Mouse (Mus musculus) macrophage (primary cell): ENCODE measurements around the gene Efemp2. TPM values are rescaled to one million over a fixed set of nuclear protein-coding genes. Genes with fewer than 3 reads are reported as not detected.

Source experiments
- H3K27ac ChIP-seq: fragments of 350-480 bp; formaldehyde crosslinking; 2 replicates; pipeline ENCODE4 v1.9.0; 2021
- H3K36me3 ChIP-seq: fragments of 350-480 bp; formaldehyde crosslinking; 2 replicates; pipeline ENCODE4 v1.9.0; 2021; ENCODE audit errors: inconsistent target
- H3K4me3 ChIP-seq: fragments of 350-480 bp; formaldehyde crosslinking; 2 replicates; pipeline ENCODE4 v1.9.0; 2021; ENCODE audit errors: inconsistent target
- H3K79me2 ChIP-seq: fragments of 350-480 bp; formaldehyde crosslinking; 2 replicates; pipeline ENCODE4 v1.9.0; 2021; ENCODE audit errors: inconsistent target
- WGBS: methylation state at CpG from one replicate; pipeline ENCODE4 v1.1.7; 2026; ENCODE audit warnings: inconsistent platforms; ENCODE audit not compliant: missing documents; 5-methylcytosine and 5-hydroxymethylcytosine counted together
- polyA plus RNA-seq: library from polyadenylated mRNA; stranded (reverse); fragments of 250-400 nt; gene quantifications from 3 replicates; pipeline ENCODE4 v1.2.4, GENCODE M21; 2018; ENCODE audit warnings: inconsistent platforms

Gene Efemp2
- polyA plus RNA-seq, 1 experiment from 2014 or later, result 6.8 TPM

- H3K79me2 ChIP-seq, result peaks cover 29% of the 10 kb centered on the region
- 32% methylated on average over 2 of the region's 3 CpGs for WGBS
- peaks cover 30% of the 10 kb centered on the region for H3K36me3 ChIP-seq
- H3K27ac ChIP-seq, result peak overlapping the region; percentile 73
- H3K4me3 ChIP-seq, result peak overlapping the region; percentile 96
Observed at GRCm38 (mm10) chr19:5459896-5460295, 13.9 kb upstream of the Efemp2 start.

DNA sequence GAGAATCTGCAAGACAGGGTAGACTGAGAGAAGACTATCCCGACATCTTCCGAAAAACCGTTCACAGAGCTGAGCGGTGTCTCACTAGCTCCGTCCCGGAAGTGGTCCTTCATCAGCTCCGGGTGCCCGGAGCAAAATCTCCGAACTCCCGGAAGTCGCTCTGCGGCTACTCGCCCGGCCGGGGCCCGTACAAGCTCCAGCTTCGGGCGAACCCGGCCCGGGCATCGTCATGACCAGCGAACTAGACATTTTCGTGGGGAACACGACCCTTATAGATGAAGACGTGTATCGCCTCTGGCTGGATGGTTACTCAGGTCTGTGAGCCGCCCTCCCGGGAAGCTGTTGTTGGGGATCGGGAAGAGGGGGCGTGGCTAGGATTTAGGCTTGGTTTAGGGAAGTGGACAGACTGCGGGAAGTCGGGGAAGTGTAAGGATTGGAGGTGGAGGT lies 13.3 kb upstream of the Efemp2 start, which contains the start of gene Fibp:
Gene Fibp (plus strand): TSS at position 151 of the 447 bp plus-strand sequence.
- peaks cover 23% of the 10 kb centered on the region for H3K79me2 ChIP-seq
- 0% methylated on average over 32 of the region's 32 CpGs for WGBS
- peak within 1 kb of the TSS; percentile 96 for H3K4me3 ChIP-seq
- peak within 1 kb of the TSS; percentile 73 for H3K27ac ChIP-seq
- peaks cover 35% of the 10 kb centered on the region for H3K36me3 ChIP-seq

GRCm38 (mm10) chr19:5461411-5461810 lies 12.3 kb upstream of the Efemp2 start:
- Histone ChIP-seq H3K79me2 (peaks cover 14% of the 10 kb centered on the region), H3K36me3 (peaks cover 45% of the 10 kb centered on the region), H3K4me3 (peak overlapping the region; percentile 96), H3K27ac (no peak overlapping the region)
- 85% methylated on average over 6 of the region's 6 CpGs for WGBS

DNA sequence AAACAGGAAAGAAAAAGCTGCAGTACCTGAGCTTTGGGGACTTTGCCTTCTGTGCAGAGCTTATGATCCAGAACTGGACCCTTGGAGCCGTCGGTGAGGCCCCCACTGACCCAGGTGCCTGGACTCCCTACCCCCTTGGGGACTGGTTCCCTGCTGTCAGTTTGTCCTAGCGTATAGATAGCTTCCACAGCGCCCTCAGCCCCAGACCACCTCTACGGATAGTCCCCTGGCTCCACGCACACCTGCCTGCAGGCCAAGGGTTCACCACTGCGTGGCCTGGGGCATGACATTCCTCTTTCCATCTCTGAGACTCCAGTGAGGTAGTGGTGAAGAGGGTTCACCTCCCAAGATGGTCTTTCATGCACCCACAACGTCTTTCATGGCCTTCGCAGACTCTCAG lies 10.5 kb upstream of the Efemp2 start:
- H3K4me3 ChIP-seq, result no peak overlapping the region
- H3K27ac ChIP-seq, result no peak overlapping the region
- H3K36me3 ChIP-seq, result peaks cover 56% of the 10 kb centered on the region
- peaks cover 12% of the 10 kb centered on the region for H3K79me2 ChIP-seq
- 92% methylated on average over 9 of the region's 9 CpGs for WGBS

DNA sequence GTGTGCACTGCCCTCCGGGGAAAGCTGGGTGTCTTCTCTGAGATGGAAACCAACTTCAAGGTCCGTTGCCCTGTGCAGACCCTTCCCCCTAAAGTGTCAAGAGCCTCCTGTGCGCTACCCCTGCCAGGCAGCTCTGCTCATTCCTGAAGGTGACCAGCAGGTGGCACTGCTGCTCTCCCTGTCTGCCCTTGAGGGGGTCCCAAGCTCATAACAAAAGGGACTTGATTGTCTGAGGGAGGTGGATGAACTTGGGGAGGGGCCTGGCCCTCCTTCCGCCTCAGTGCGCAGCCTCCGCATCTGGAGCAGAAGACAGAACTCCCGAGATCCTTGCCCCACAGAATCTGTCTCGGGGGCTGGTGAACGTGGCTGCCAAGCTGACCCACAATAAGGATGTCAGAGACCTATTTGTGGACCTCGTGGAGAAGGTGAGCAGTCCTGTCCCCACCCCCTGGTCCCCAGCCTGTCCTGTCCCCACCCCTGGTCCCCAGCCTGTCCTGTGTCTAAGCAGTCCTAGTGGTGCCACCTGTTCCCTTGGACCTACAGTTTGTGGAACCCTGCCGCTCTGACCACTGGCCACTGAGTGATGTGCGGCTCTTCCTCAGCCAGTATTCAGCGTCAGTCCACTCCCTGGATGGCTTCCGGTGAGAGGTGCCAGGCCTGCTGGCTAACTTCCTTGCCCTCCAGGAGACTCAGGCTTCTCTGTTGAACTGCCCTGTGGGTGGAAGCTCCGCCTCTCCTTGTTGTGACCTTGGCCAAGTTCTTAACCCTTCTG lies 9.8 kb upstream of the Efemp2 start:
- Histone ChIP-seq H3K27ac (no peak overlapping the region), H3K36me3 (peaks cover 56% of the 10 kb centered on the region), H3K4me3 (no peak overlapping the region), H3K79me2 (peaks cover 12% of the 10 kb centered on the region)
- 77% methylated on average over 14 of the region's 15 CpGs for WGBS

GRCm38 (mm10) chr19:5465037-5465436 lies 8.7 kb upstream of the Efemp2 start:
- H3K27ac ChIP-seq, result no peak overlapping the region
- 92% methylated on average over 8 of the region's 8 CpGs for WGBS
- peaks cover 56% of the 10 kb centered on the region for H3K36me3 ChIP-seq

DNA sequence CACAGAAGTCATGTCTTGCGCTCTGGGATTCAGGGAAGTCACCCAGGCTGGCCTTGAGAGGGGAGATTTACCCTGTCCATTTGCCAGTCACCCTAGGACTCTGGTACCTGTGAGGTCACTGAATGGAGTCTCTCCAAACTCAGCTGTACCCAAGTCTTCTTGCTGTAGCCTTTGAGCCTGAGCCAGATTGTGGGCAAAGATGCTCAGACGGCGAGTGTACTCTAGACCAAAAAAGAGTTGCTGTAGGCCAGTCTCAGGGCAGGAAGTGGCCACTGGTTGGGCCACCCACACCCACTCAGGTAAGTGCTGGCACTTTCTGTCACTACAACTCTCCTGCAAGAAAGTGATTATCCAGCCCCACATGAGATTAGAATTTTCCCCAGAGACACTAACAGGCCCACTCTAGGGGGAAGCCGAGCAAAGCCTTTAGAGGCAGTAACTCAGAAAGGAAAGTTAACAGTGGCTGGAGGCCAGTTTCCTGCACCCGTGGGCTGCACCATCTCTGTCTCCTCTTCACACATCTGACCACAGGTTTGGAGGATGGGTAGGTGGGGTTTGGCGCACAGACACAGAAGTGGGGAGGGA lies 6.7 kb upstream of the Efemp2 start:
- H3K79me2 ChIP-seq, result no peaks in the 10 kb centered on the region
- peaks cover 55% of the 10 kb centered on the region for H3K36me3 ChIP-seq
- no peak overlapping the region for H3K27ac ChIP-seq
- WGBS, result 71% methylated on average over 6 of the region's 6 CpGs
- no peak overlapping the region for H3K4me3 ChIP-seq

More at GRCm38 (mm10) chr19:5465037-5465436, 8.7 kb upstream of the Efemp2 start:
- Histone ChIP-seq H3K79me2 (peaks cover 12% of the 10 kb centered on the region), H3K4me3 (no peak overlapping the region)

- Histone ChIP-seq H3K27ac (no peak within 1 kb of the TSS), H3K36me3 (peaks cover 42% of the 10 kb centered on the region), H3K79me2 (no peaks in the 10 kb centered on the region), H3K4me3 (no peak within 1 kb of the TSS)
- WGBS, result 34% methylated on average over 5 of the region's 5 CpGs
Observed at GRCm38 (mm10) chr19:5468374-5468773, 5.4 kb upstream of the Efemp2 start, which contains the start of gene Ctsw. TSS of gene Ctsw (minus strand) at chr19:5468507.

DNA sequence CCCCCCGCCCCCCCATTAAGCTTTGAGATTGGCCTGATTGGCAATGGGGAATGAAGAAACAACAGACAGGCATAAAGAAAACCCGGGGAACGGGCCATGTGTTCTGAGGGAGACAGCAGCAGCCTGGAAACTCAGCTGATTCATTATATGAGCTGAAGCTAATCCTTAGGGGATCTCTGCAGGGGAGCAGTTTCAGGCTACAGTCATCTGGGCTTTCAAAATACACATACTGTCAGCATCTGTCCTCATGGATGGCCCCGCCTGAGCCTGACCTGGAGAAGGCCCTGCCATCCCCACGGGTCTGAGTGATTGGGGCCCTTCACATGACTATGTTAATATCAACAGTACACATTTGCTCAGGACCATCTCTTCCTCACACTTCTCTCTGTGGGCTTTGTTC lies 1.9 kb upstream of the Efemp2 start:
- 75% methylated on average over 5 of the region's 5 CpGs for WGBS
- Histone ChIP-seq H3K36me3 (peaks cover 7% of the 10 kb centered on the region; the same call in 1 of the 2 replicates), H3K79me2 (no peaks in the 10 kb centered on the region), H3K4me3 (no peak overlapping the region), H3K27ac (no peak overlapping the region)

- WGBS, result 79% methylated on average over 3 of the region's 3 CpGs
- H3K36me3 ChIP-seq, result no peaks in the 10 kb centered on the region
- H3K79me2 ChIP-seq, result no peaks in the 10 kb centered on the region
- H3K4me3 ChIP-seq, result no peak overlapping the region
- H3K27ac ChIP-seq, result no peak overlapping the region
Observed at GRCm38 (mm10) chr19:5472857-5473256, 897 bp upstream of the Efemp2 start.

GRCm38 (mm10) chr19:5474281-5475068 lies 721 bp downstream of the Efemp2 start:
- no peaks in the 10 kb centered on the region for H3K79me2 ChIP-seq
- no peak overlapping the region for H3K27ac ChIP-seq
- H3K4me3 ChIP-seq, result peak overlapping the region; percentile 19
- 8% methylated on average over 53 of the region's 68 CpGs for WGBS
- no peaks in the 10 kb centered on the region for H3K36me3 ChIP-seq

DNA sequence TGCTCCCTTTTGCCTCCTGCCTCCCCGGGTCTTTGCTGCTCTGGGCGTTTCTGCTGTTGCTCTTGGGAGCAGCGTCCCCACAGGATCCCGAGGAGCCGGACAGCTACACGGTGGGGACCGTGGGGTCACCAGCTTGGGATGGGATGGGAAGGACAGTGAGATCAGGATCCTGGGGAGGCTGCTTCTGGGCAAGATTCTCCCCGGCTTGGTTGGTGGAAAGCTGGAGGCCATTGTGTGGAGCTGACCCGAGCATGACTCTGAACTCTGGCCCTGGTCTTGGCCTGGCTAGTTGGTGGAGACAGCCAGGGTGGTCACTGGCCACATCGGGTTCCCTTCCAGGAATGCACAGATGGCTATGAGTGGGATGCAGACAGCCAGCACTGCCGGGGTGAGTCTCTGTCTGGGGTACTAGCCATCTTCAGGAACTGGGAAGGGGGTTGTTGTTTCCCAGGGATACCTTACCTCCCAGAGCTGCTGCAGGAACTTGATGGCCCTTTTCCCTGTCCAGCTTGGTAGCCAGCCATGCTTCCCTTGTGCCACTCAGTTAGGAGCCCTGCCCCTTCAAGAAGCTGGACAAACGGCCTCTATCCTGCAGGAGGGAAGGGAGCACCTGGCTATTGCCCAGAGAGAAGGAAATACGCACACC lies 1.4 kb downstream of the Efemp2 start:
- no peaks in the 10 kb centered on the region for H3K36me3 ChIP-seq
- no peak overlapping the region for H3K4me3 ChIP-seq
- no peak overlapping the region for H3K27ac ChIP-seq
- no peaks in the 10 kb centered on the region for H3K79me2 ChIP-seq
- 79% methylated on average over 13 of the region's 13 CpGs for WGBS

DNA sequence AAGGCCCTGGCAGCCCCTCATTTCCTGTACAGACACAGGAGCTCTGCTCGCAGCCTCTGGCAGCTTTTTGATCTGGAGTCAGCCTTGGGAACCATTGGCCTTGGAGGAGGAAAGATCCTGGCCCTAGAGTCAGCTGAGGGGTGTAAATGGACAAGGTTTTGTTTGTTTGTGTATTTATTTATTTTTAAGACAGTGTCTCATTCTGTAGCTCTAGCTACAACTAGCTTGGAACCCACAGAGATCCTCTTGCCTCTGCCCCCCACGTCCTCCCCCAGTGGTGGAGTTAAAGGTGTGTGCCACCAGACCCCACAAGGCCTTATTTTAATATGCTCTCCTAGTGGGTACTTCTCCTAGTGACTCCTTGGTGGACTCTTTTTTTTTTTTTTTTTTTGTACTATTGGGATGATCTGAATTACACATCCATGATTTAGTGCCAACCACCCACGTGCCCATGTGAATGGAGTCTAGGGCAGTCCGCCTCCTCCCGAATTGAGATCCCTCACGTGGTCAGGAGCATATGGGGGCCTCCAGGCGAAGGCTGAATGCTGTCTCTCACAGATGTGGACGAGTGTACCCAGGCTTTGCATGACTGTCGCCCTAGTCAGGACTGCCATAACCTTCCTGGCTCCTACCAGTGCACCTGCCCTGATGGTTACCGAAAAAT lies 3.4 kb downstream of the Efemp2 start:
- Histone ChIP-seq H3K4me3 (no peak overlapping the region), H3K79me2 (no peaks in the 10 kb centered on the region), H3K36me3 (peaks cover under 1% of the 10 kb centered on the region; the same call in 1 of the 2 replicates), H3K27ac (no peak overlapping the region)
- 91% methylated on average over 10 of the region's 10 CpGs for WGBS
